Mouse (Mus musculus): ENCODE results near the gene Lhx5. TPM values are rescaled to one million over a fixed set of nuclear protein-coding genes. Genes with fewer than 3 reads are reported as not detected.

Lhx5 gene
- 22.7 and 25.2 TPM in 2 replicates for polyA plus RNA-seq (2014; fragmentation: Nextera tagmentation; extraction: Ambion mirVana)

- ATAC-seq (replicated peaks; ENCODE audit: low FRiP score) (no peak), DNase-seq (ENCODE audit: low spot score) (peak; percentile 85)
- H3K4me2 ChIP-seq (ENCODE audit: low read depth, low read length, severe bottlenecking): peak within 1 kb of the TSS; percentile 57
- no peaks in the 10 kb centered on the region for H3K9me3 ChIP-seq (ENCODE audit: control insufficient read depth, low read length)
- peaks cover 86% of the 10 kb centered on the region for H3K27me3 ChIP-seq (ENCODE audit: control insufficient read depth, insufficient read depth, low read length)
- H3K4me3 ChIP-seq (ENCODE audit: low read depth, low read length): peak within 1 kb of the TSS; percentile 52
- WGBS: under 1% methylated on average over 69 of the region's 69 CpGs
- H3K9ac ChIP-seq (ENCODE audit: low read length): peak within 1 kb of the TSS; percentile 76
- H3K36me3 ChIP-seq (ENCODE audit: control insufficient read depth, insufficient read depth, low read length): no peaks in the 10 kb centered on the region
- H3K27ac ChIP-seq (ENCODE audit: low read depth, low read length): peak within 1 kb of the TSS; percentile 72
- H3K4me1 ChIP-seq (replicated peaks; ENCODE audit: control insufficient read depth, insufficient read depth, low read length): peaks cover 17% of the 10 kb centered on the region
These were observed at the start of gene Lhx5 for GRCm38 (mm10) chr5:120431649-120432485. Gene Lhx5 (plus strand): TSS chr5:120431699.

GRCm38 (mm10) chr5:120386361-120386760, 45.1 kb upstream of the Lhx5 start:
- Histone ChIP-seq H3K4me1 (replicated peaks; ENCODE audit: control insufficient read depth, insufficient read depth, low read length) (no peaks in the 10 kb centered on the region), H3K4me2 (ENCODE audit: low read depth, low read length, severe bottlenecking) (no peak overlapping the region), H3K27me3 (ENCODE audit: control insufficient read depth, insufficient read depth, low read length) (no peaks in the 10 kb centered on the region), H3K9me3 (ENCODE audit: control insufficient read depth, low read length) (no peaks in the 10 kb centered on the region), H3K4me3 (ENCODE audit: low read depth, low read length) (no peak overlapping the region), H3K27ac (ENCODE audit: low read depth, low read length) (no peak overlapping the region), H3K36me3 (ENCODE audit: control insufficient read depth, insufficient read depth, low read length) (no peaks in the 10 kb centered on the region), H3K9ac (ENCODE audit: low read length) (no peak overlapping the region)
- DNase-seq (ENCODE audit: low spot score): no peak
- 85% methylated on average over 4 of the region's 4 CpGs for WGBS
- ATAC-seq (replicated peaks; ENCODE audit: low FRiP score): no peak

GRCm38 (mm10) chr5:120388765-120389164, 42.7 kb upstream of the Lhx5 start:
- H3K4me1 ChIP-seq (replicated peaks; ENCODE audit: control insufficient read depth, insufficient read depth, low read length): no peaks in the 10 kb centered on the region; the same call in 1 of the 2 replicates
- no peaks in the 10 kb centered on the region; the same call in 1 of the 2 replicates for H3K27me3 ChIP-seq (ENCODE audit: control insufficient read depth, insufficient read depth, low read length)
- no peak overlapping the region for H3K9ac ChIP-seq (ENCODE audit: low read length)
- no peak overlapping the region for H3K27ac ChIP-seq (ENCODE audit: low read depth, low read length)
- DNase-seq (ENCODE audit: low spot score) (no peak), ATAC-seq (replicated peaks; ENCODE audit: low FRiP score) (no peak)
- no peaks in the 10 kb centered on the region for H3K9me3 ChIP-seq (ENCODE audit: control insufficient read depth, low read length)
- no peak overlapping the region for H3K4me3 ChIP-seq (ENCODE audit: low read depth, low read length)
- no peaks in the 10 kb centered on the region for H3K36me3 ChIP-seq (ENCODE audit: control insufficient read depth, insufficient read depth, low read length)
- no peak overlapping the region for H3K4me2 ChIP-seq (ENCODE audit: low read depth, low read length, severe bottlenecking)
- WGBS: 66% methylated on average over 9 of the region's 9 CpGs

GRCm38 (mm10) chr5:120389973-120390372, 41.5 kb upstream of the Lhx5 start:
- no peaks in the 10 kb centered on the region for H3K36me3 ChIP-seq (ENCODE audit: control insufficient read depth, insufficient read depth, low read length)
- WGBS: 79% methylated on average over 2 of the region's 2 CpGs
- H3K4me3 ChIP-seq (ENCODE audit: low read depth, low read length): no peak overlapping the region
- H3K4me1 ChIP-seq (replicated peaks; ENCODE audit: control insufficient read depth, insufficient read depth, low read length): peaks cover 6% of the 10 kb centered on the region
- H3K9ac ChIP-seq (ENCODE audit: low read length): no peak overlapping the region
- no peak overlapping the region for H3K27ac ChIP-seq (ENCODE audit: low read depth, low read length)
- no peak for DNase-seq (ENCODE audit: low spot score)
- no peak overlapping the region for H3K4me2 ChIP-seq (ENCODE audit: low read depth, low read length, severe bottlenecking)
- peaks cover 3% of the 10 kb centered on the region; the same call in 1 of the 2 replicates for H3K27me3 ChIP-seq (ENCODE audit: control insufficient read depth, insufficient read depth, low read length)
- ATAC-seq (replicated peaks; ENCODE audit: low FRiP score): no peak
- H3K9me3 ChIP-seq (ENCODE audit: control insufficient read depth, low read length): no peaks in the 10 kb centered on the region

GRCm38 (mm10) chr5:120393871-120394667, 37.4 kb upstream of the Lhx5 start:
- no peak for DNase-seq (ENCODE audit: low spot score)
- Histone ChIP-seq H3K36me3 (ENCODE audit: control insufficient read depth, insufficient read depth, low read length) (no peaks in the 10 kb centered on the region), H3K4me1 (replicated peaks; ENCODE audit: control insufficient read depth, insufficient read depth, low read length) (peaks cover 9% of the 10 kb centered on the region), H3K4me2 (ENCODE audit: low read depth, low read length, severe bottlenecking) (0 out of 2 replicates have a peak overlapping the region, but pooled peaks have one; percentile 24), H3K27ac (ENCODE audit: low read depth, low read length) (no peak overlapping the region), H3K4me3 (ENCODE audit: low read depth, low read length) (no peak overlapping the region), H3K27me3 (ENCODE audit: control insufficient read depth, insufficient read depth, low read length) (peaks cover 19% of the 10 kb centered on the region), H3K9me3 (ENCODE audit: control insufficient read depth, low read length) (no peaks in the 10 kb centered on the region), H3K9ac (ENCODE audit: low read length) (peak overlapping the region; percentile 12; the same call in 1 of the 2 replicates)
- WGBS: 15% methylated on average over 25 of the region's 25 CpGs
- ATAC-seq (replicated peaks; ENCODE audit: low FRiP score): 0 out of 2 replicates have a peak, but pooled peaks have one; percentile 21

- Histone ChIP-seq H3K4me2 (ENCODE audit: low read depth, low read length, severe bottlenecking) (no peak overlapping the region), H3K27ac (ENCODE audit: low read depth, low read length) (no peak overlapping the region), H3K9ac (ENCODE audit: low read length) (no peak overlapping the region), H3K4me1 (replicated peaks; ENCODE audit: control insufficient read depth, insufficient read depth, low read length) (peaks cover 9% of the 10 kb centered on the region), H3K4me3 (ENCODE audit: low read depth, low read length) (no peak overlapping the region), H3K9me3 (ENCODE audit: control insufficient read depth, low read length) (no peaks in the 10 kb centered on the region), H3K36me3 (ENCODE audit: control insufficient read depth, insufficient read depth, low read length) (no peaks in the 10 kb centered on the region), H3K27me3 (ENCODE audit: control insufficient read depth, insufficient read depth, low read length) (peaks cover 36% of the 10 kb centered on the region)
- ATAC-seq (replicated peaks; ENCODE audit: low FRiP score) (no peak; the same call in 1 of the 2 replicates), DNase-seq (ENCODE audit: low spot score) (peak; percentile 76)
- WGBS: 3% methylated on average over 11 of the region's 13 CpGs
These were observed 33.5 kb upstream of the Lhx5 start for GRCm38 (mm10) chr5:120397988-120398387.

- no peaks in the 10 kb centered on the region for H3K9me3 ChIP-seq (ENCODE audit: control insufficient read depth, low read length)
- H3K4me3 ChIP-seq (ENCODE audit: low read depth, low read length): no peak overlapping the region
- no peak overlapping the region for H3K9ac ChIP-seq (ENCODE audit: low read length)
- no peaks in the 10 kb centered on the region for H3K36me3 ChIP-seq (ENCODE audit: control insufficient read depth, insufficient read depth, low read length)
- WGBS: 81% methylated on average over 12 of the region's 12 CpGs
- peaks cover 8% of the 10 kb centered on the region for H3K27me3 ChIP-seq (ENCODE audit: control insufficient read depth, insufficient read depth, low read length)
- H3K27ac ChIP-seq (ENCODE audit: low read depth, low read length): no peak overlapping the region
- H3K4me1 ChIP-seq (replicated peaks; ENCODE audit: control insufficient read depth, insufficient read depth, low read length): peaks cover 6% of the 10 kb centered on the region; the same call in 1 of the 2 replicates
- no peak for ATAC-seq (replicated peaks; ENCODE audit: low FRiP score)
- H3K4me2 ChIP-seq (ENCODE audit: low read depth, low read length, severe bottlenecking): no peak overlapping the region
- DNase-seq (ENCODE audit: low spot score): no peak
These were observed 26.5 kb upstream of the Lhx5 start for GRCm38 (mm10) chr5:120404831-120405591.

- peaks cover 4% of the 10 kb centered on the region; the same call in 1 of the 2 replicates for H3K27me3 ChIP-seq (ENCODE audit: control insufficient read depth, insufficient read depth, low read length)
- peak overlapping the region; percentile 61; the same call in 1 of the 2 replicates for H3K4me2 ChIP-seq (ENCODE audit: low read depth, low read length, severe bottlenecking)
- H3K36me3 ChIP-seq (ENCODE audit: control insufficient read depth, insufficient read depth, low read length): no peaks in the 10 kb centered on the region
- peak; percentile 53 for ATAC-seq (replicated peaks; ENCODE audit: low FRiP score)
- 78% methylated on average over 14 of the region's 14 CpGs for WGBS
- no peak overlapping the region for H3K9ac ChIP-seq (ENCODE audit: low read length)
- no peak for DNase-seq (ENCODE audit: low spot score)
- H3K9me3 ChIP-seq (ENCODE audit: control insufficient read depth, low read length): no peaks in the 10 kb centered on the region
- peaks cover 9% of the 10 kb centered on the region; the same call in 1 of the 2 replicates for H3K4me1 ChIP-seq (replicated peaks; ENCODE audit: control insufficient read depth, insufficient read depth, low read length)
- H3K27ac ChIP-seq (ENCODE audit: low read depth, low read length): no peak overlapping the region
- peak overlapping the region; percentile 19; the same call in 1 of the 2 replicates for H3K4me3 ChIP-seq (ENCODE audit: low read depth, low read length)
These were observed 22.6 kb upstream of the Lhx5 start for GRCm38 (mm10) chr5:120408933-120409332.
